Mouse (Mus musculus): Measurements from ENCODE around the gene Htatsf1. TPM values are rescaled to one million over a fixed set of nuclear protein-coding genes. Genes with fewer than 3 reads are reported as not detected.

Htatsf1 gene
- 10 to 100 TPM; 58.2 to 62.1 TPM for total RNA-seq (2021)

GRCm38 (mm10) chrX:57053174-57053992 is at the start of gene Htatsf1:
TSS of gene Htatsf1 (plus strand) at chrX:57053583.
- DNase-seq: peak; percentile 79 to 84

GRCm38 (mm10) chrX:57012891-57013290 is 40.5 kb upstream of the Htatsf1 start:
- DNase-seq: no peak

DNA sequence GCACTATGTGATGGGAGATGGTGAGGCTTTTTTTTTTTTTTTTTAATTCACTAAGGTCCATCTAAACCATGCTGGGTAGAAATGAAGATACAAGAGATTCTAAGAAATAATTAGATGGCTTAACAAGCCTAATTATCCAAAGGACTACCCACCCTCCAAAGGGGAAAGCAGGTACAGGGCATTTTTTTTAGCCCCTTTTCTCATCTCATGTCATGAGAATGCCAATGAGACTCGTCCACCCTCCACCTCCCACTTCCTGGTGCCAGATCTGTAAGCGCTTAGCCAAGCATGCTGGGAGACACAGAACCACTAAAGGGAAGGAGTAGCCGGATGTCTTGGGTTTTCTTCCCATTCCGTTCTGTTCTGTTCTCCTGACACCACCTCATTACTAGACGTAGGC is 10.6 kb upstream of the Htatsf1 start, which contains the start of gene Brs3:
Gene Brs3 (plus strand): TSS at position 301 of the 400 bp plus-strand sequence.
- no peak for DNase-seq

- no peak for DNase-seq
These were observed 9.5 kb upstream of the Htatsf1 start for GRCm38 (mm10) chrX:57043869-57044268.

DNA sequence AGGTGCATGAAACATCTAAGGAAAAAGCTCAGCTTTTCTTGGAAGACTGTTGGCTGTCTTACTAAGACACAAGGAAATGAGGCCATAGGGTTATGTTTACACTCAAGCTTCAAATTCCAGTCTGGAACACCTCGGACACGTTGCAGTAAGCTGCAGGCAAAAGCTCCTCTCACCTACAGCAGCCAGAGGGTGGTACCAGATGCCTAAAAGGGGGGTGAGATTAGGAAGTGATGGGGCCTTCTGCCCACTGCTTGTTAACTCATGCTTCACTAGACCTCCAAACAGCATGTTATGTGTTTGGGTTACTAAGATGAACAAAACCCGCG is 572 bp upstream of the Htatsf1 start:
- DNase-seq: no peak

DNA sequence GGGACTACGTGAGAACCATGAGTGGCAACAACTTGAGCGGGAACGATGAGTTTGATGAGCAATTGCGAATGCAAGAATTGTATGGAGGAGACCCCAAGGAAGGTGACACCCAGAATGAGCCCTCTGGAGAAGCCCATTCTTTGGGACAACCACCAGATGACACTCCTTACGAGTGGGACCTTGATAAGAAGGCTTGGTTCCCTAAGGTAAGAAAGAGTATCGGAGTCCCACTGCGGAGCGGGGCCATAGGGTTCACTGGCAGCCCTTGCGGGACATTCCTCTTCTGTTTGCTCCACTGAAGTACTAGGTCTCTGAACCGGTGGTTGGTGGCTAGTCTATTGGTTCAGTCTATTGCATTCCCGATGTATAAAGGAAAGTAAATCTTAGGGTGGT is 606 bp downstream of the Htatsf1 start:
- no peak for DNase-seq

- DNase-seq: no peak
These were observed 28.1 kb downstream of the Htatsf1 start for GRCm38 (mm10) chrX:57081496-57081895.

GRCm38 (mm10) chrX:57087806-57088205 is 34.4 kb downstream of the Htatsf1 start, which contains the start of gene Vgll1:
TSS of gene Vgll1 (plus strand) at chrX:57088106.
- no peak for DNase-seq

- no peak for DNase-seq
These were observed 50.0 kb downstream of the Htatsf1 start for GRCm38 (mm10) chrX:57103415-57103814.

GRCm38 (mm10) chrX:57106956-57107355 is 53.6 kb downstream of the Htatsf1 start:
- DNase-seq: no peak

Other genes starting within 250 kb of the Htatsf1 start
- gene Map7d3, start 231.3 kb upstream of the Htatsf1 start, total RNA-seq (2021): not detected
- gene Adgrg4, start 183.4 kb upstream of the Htatsf1 start, total RNA-seq (2021): not detected
- gene Brs3, start 10.5 kb upstream of the Htatsf1 start, total RNA-seq (2021): under 1 TPM; 0.13 to 0.25 TPM
- gene Vgll1, start 34.5 kb downstream of the Htatsf1 start, total RNA-seq (2021): not detected
- not detected for gene Cd40lg, start 158.6 kb downstream of the Htatsf1 start, total RNA-seq (2021)

Data from layer of hippocampus, postnatal 36 days (tissue).